Mouse (Mus musculus): ENCODE results near the gene Dst. TPM values are rescaled to one million over a fixed set of nuclear protein-coding genes. Genes with fewer than 3 reads are reported as not detected.

Dst gene
- polyA plus RNA-seq, 1 experiment from 2014 or later = 17.9 TPM

- ATAC-seq (ENCODE audit: extremely low read depth, insufficient number of reproducible peaks, low FRiP score, low TSS enrichment) = no peak
- H3K36me3 ChIP-seq = no peaks in the 10 kb centered on the region
- 75% methylated on average over 11 of the region's 11 CpGs for WGBS
- H3K27me3 ChIP-seq (replicated peaks) = no peaks in the 10 kb centered on the region
- no peaks in the 10 kb centered on the region for H3K9me3 ChIP-seq
- H3K4me2 ChIP-seq = no peak overlapping the region
- peaks cover 19% of the 10 kb centered on the region for H3K4me1 ChIP-seq
- H3K9ac ChIP-seq = no peak overlapping the region
- no peak overlapping the region for H3K27ac ChIP-seq (replicated peaks)
- H3K4me3 ChIP-seq = no peak overlapping the region
These were observed 10.6 kb upstream of the Dst start for GRCm38 (mm10) chr1:33897426-33897825.

GRCm38 (mm10) chr1:33898373-33898772 is 9.7 kb upstream of the Dst start:
- Histone ChIP-seq H3K4me1 (peaks cover 19% of the 10 kb centered on the region), H3K9ac (no peak overlapping the region), H3K27me3 (replicated peaks) (no peaks in the 10 kb centered on the region), H3K36me3 (no peaks in the 10 kb centered on the region), H3K4me2 (no peak overlapping the region), H3K4me3 (no peak overlapping the region), H3K9me3 (no peaks in the 10 kb centered on the region), H3K27ac (replicated peaks) (no peak overlapping the region)
- WGBS = 80% methylated on average over 6 of the region's 6 CpGs
- no peak for ATAC-seq (ENCODE audit: extremely low read depth, insufficient number of reproducible peaks, low FRiP score, low TSS enrichment)

GRCm38 (mm10) chr1:33900175-33900574 is 7.8 kb upstream of the Dst start:
- H3K27me3 ChIP-seq (replicated peaks) = 0 out of 2 replicates have a peak, but pooled peaks cover 6% of the 10 kb centered on the region
- H3K4me2 ChIP-seq = no peak overlapping the region
- WGBS = 67% methylated on average over 8 of the region's 8 CpGs
- no peaks in the 10 kb centered on the region for H3K9me3 ChIP-seq
- no peak overlapping the region for H3K4me3 ChIP-seq
- H3K27ac ChIP-seq (replicated peaks) = no peak overlapping the region
- H3K4me1 ChIP-seq = peaks cover 22% of the 10 kb centered on the region
- no peak for ATAC-seq (ENCODE audit: extremely low read depth, insufficient number of reproducible peaks, low FRiP score, low TSS enrichment)
- H3K36me3 ChIP-seq = no peaks in the 10 kb centered on the region
- H3K9ac ChIP-seq = no peak overlapping the region

GRCm38 (mm10) chr1:33903587-33903986 is 4.4 kb upstream of the Dst start:
- Histone ChIP-seq H3K4me3 (peak overlapping the region; percentile 31; the same call in 1 of the 2 replicates), H3K4me1 (peaks cover 14% of the 10 kb centered on the region)

GRCm38 (mm10) chr1:33906216-33906615 is 1.8 kb upstream of the Dst start:
- Histone ChIP-seq H3K27me3 (replicated peaks) (peaks cover 42% of the 10 kb centered on the region), H3K4me3 (no peak overlapping the region), H3K36me3 (no peaks in the 10 kb centered on the region), H3K9me3 (no peaks in the 10 kb centered on the region), H3K4me2 (no peak overlapping the region), H3K4me1 (peaks cover 32% of the 10 kb centered on the region), H3K27ac (replicated peaks) (no peak overlapping the region), H3K9ac (no peak overlapping the region)
- WGBS = 29% methylated on average over 10 of the region's 10 CpGs
- no peak for ATAC-seq (ENCODE audit: extremely low read depth, insufficient number of reproducible peaks, low FRiP score, low TSS enrichment)

More at GRCm38 (mm10) chr1:33903587-33903986, 4.4 kb upstream of the Dst start:
- H3K4me2 ChIP-seq = peak overlapping the region; percentile 57
- peaks cover 29% of the 10 kb centered on the region for H3K27me3 ChIP-seq (replicated peaks)
- no peak overlapping the region for H3K27ac ChIP-seq (replicated peaks)
- H3K36me3 ChIP-seq = no peaks in the 10 kb centered on the region
- WGBS = 17% methylated on average over 9 of the region's 9 CpGs
- no peaks in the 10 kb centered on the region for H3K9me3 ChIP-seq
- ATAC-seq (ENCODE audit: extremely low read depth, insufficient number of reproducible peaks, low FRiP score, low TSS enrichment) = no peak
- H3K9ac ChIP-seq = peak overlapping the region; percentile 64

GRCm38 (mm10) chr1:33906927-33907326 is 1.1 kb upstream of the Dst start:
- 3% methylated on average over 20 of the region's 20 CpGs for WGBS
- ATAC-seq (ENCODE audit: extremely low read depth, insufficient number of reproducible peaks, low FRiP score, low TSS enrichment) = no peak
- H3K9ac ChIP-seq = peak overlapping the region; percentile 84

GRCm38 (mm10) chr1:33907421-33908190 is 419 bp upstream of the Dst start, which contains the start of gene Bend6:
Gene Bend6 (minus strand): TSS chr1:33907816.
- H3K9ac ChIP-seq = peak within 1 kb of the TSS; percentile 84
- ATAC-seq (ENCODE audit: extremely low read depth, insufficient number of reproducible peaks, low FRiP score, low TSS enrichment) = peak; percentile 33
- peak within 1 kb of the TSS; percentile 74 for H3K4me3 ChIP-seq
- H3K4me2 ChIP-seq = peak within 1 kb of the TSS; percentile 95
- WGBS = under 1% methylated on average over 61 of the region's 110 CpGs
- H3K9me3 ChIP-seq = no peaks in the 10 kb centered on the region
- no peaks in the 10 kb centered on the region for H3K36me3 ChIP-seq
- H3K27ac ChIP-seq (replicated peaks) = no peak within 1 kb of the TSS
- peaks cover 32% of the 10 kb centered on the region for H3K4me1 ChIP-seq
- H3K27me3 ChIP-seq (replicated peaks) = peaks cover 42% of the 10 kb centered on the region

More at GRCm38 (mm10) chr1:33906927-33907326, 1.1 kb upstream of the Dst start:
- Histone ChIP-seq H3K27ac (replicated peaks) (no peak overlapping the region), H3K4me3 (peak overlapping the region; percentile 74), H3K4me2 (peak overlapping the region; percentile 95), H3K9me3 (no peaks in the 10 kb centered on the region), H3K4me1 (peaks cover 32% of the 10 kb centered on the region), H3K36me3 (no peaks in the 10 kb centered on the region), H3K27me3 (replicated peaks) (peaks cover 42% of the 10 kb centered on the region)

GRCm38 (mm10) chr1:33911589-33911988 is 3.6 kb downstream of the Dst start:
- WGBS = 74% methylated on average over 8 of the region's 8 CpGs

GRCm38 (mm10) chr1:33916554-33916953 is 8.5 kb downstream of the Dst start:
- no peak for ATAC-seq (ENCODE audit: extremely low read depth, insufficient number of reproducible peaks, low FRiP score, low TSS enrichment)
- no peaks in the 10 kb centered on the region for H3K9me3 ChIP-seq
- H3K4me2 ChIP-seq = no peak overlapping the region
- WGBS = 87% methylated on average over 5 of the region's 5 CpGs
- peaks cover 11% of the 10 kb centered on the region; the same call in 1 of the 2 replicates for H3K36me3 ChIP-seq
- H3K27ac ChIP-seq (replicated peaks) = no peak overlapping the region
- H3K9ac ChIP-seq = no peak overlapping the region
- H3K4me3 ChIP-seq = no peak overlapping the region
- H3K4me1 ChIP-seq = no peaks in the 10 kb centered on the region
- no peaks in the 10 kb centered on the region for H3K27me3 ChIP-seq (replicated peaks)

More at GRCm38 (mm10) chr1:33911589-33911988, 3.6 kb downstream of the Dst start:
- Histone ChIP-seq H3K4me3 (no peak overlapping the region), H3K27ac (replicated peaks) (no peak overlapping the region), H3K4me1 (peaks cover 29% of the 10 kb centered on the region), H3K9me3 (no peaks in the 10 kb centered on the region), H3K36me3 (peaks cover 10% of the 10 kb centered on the region; the same call in 1 of the 2 replicates), H3K27me3 (replicated peaks) (peaks cover 27% of the 10 kb centered on the region), H3K9ac (no peak overlapping the region), H3K4me2 (no peak overlapping the region)
- no peak for ATAC-seq (ENCODE audit: extremely low read depth, insufficient number of reproducible peaks, low FRiP score, low TSS enrichment)

- no peak overlapping the region for H3K4me3 ChIP-seq
- H3K36me3 ChIP-seq = no peaks in the 10 kb centered on the region
- no peak for ATAC-seq (ENCODE audit: extremely low read depth, insufficient number of reproducible peaks, low FRiP score, low TSS enrichment)
- H3K27ac ChIP-seq (replicated peaks) = no peak overlapping the region
- no peaks in the 10 kb centered on the region for H3K4me1 ChIP-seq
- no peaks in the 10 kb centered on the region for H3K9me3 ChIP-seq
- no peak overlapping the region for H3K4me2 ChIP-seq
- no peaks in the 10 kb centered on the region for H3K27me3 ChIP-seq (replicated peaks)
- no peak overlapping the region for H3K9ac ChIP-seq
- 70% methylated on average over 7 of the region's 7 CpGs for WGBS
These were observed 14.9 kb downstream of the Dst start for GRCm38 (mm10) chr1:33922975-33923374.

- Histone ChIP-seq H3K9me3 (no peaks in the 10 kb centered on the region), H3K36me3 (no peaks in the 10 kb centered on the region), H3K27me3 (replicated peaks) (no peaks in the 10 kb centered on the region), H3K4me1 (no peaks in the 10 kb centered on the region), H3K4me3 (no peak overlapping the region), H3K4me2 (no peak overlapping the region), H3K27ac (replicated peaks) (no peak overlapping the region), H3K9ac (no peak overlapping the region)
- no peak for ATAC-seq (ENCODE audit: extremely low read depth, insufficient number of reproducible peaks, low FRiP score, low TSS enrichment)
- WGBS = 74% methylated on average over 3 of the region's 3 CpGs
These were observed 17.3 kb downstream of the Dst start for GRCm38 (mm10) chr1:33925283-33925682.

GRCm38 (mm10) chr1:33927466-33927865 is 19.4 kb downstream of the Dst start:
- ATAC-seq (ENCODE audit: extremely low read depth, insufficient number of reproducible peaks, low FRiP score, low TSS enrichment) = no peak
- H3K36me3 ChIP-seq = no peaks in the 10 kb centered on the region
- no peaks in the 10 kb centered on the region for H3K9me3 ChIP-seq
- 76% methylated on average over 7 of the region's 7 CpGs for WGBS
- no peaks in the 10 kb centered on the region for H3K27me3 ChIP-seq (replicated peaks)
- H3K9ac ChIP-seq = no peak overlapping the region
- no peak overlapping the region for H3K4me2 ChIP-seq
- H3K4me3 ChIP-seq = no peak overlapping the region
- H3K27ac ChIP-seq (replicated peaks) = no peak overlapping the region
- H3K4me1 ChIP-seq = no peaks in the 10 kb centered on the region

Data from heart, embryonic 13.5 days (tissue).